Mouse (Mus musculus) liver, postnatal 0 days (tissue): ENCODE results near the gene Gm10309.

Experiments
- CTCF ChIP-seq: sonication (generic); IDR thresholded peaks from 2 replicates; pipeline ENCODE4 v1.5.1; 2016; ENCODE audit warnings: antibody characterized with exemption, low read depth
- EP300 ChIP-seq: IDR thresholded peaks from 2 replicates; pipeline ENCODE4 v1.6.1; 2016; ENCODE audit warnings: antibody characterized with exemption, low read depth, mild to moderate bottlenecking

DNA sequence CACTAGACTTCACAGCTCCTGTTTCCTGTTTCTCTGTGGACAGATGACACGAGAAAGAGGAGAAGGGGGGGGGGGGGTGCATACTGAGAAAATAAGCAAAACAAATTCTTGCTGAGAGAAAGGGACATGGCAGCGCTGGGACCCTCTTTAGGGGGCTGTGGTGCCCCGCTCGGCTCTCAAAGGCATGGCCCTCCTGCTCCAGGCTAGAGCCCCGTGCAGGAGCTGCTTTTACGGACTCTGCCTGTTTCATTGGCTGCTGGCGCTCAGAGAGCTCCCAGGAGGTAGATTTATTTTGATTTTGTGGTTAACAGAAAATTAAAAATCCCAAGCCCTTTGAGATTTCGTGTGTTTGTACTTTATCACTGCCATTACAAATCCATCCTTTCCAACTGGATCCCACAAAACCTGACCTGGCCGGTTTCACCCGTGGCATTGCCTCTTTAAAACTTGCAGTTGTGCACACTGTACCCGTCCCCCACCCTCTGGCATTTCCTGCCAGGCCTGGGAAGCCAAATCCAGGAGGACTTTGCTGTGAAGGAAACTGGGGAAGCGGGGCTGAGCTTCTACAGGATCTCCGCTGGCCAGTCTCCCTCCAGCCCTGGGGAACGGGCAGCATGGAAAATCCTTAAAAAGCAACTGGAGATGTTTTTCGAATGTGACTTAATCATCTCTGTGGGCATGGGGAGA, 5.5 kb downstream of the Gm10309 start:
- no peak for TF ChIP-seq CTCF
- no peak for TF ChIP-seq EP300
